Mouse (Mus musculus): ENCODE data around the gene Wfdc11. TPM values are rescaled to one million over a fixed set of nuclear protein-coding genes. Genes with fewer than 3 reads are reported as not detected.
A peak's percentile ranks its signal among the peaks of the same experiment; 100 is the strongest.

Wfdc11 gene
- polyA plus RNA-seq, 1 experiment from 2014 or later = not detected

- ATAC-seq (replicated peaks; ENCODE audit: insufficient number of reproducible peaks, insufficient read depth, low FRiP score, low read depth) = peak; percentile 60; the same call in 1 of the 2 replicates
- WGBS = 15% methylated on average over 19 of the region's 19 CpGs
- H3K9ac ChIP-seq = no peak overlapping the region
Observed at GRCm38 (mm10) chr2:164678848-164679625, 5.2 kb upstream of the Wfdc11 start.

GRCm38 (mm10) chr2:164676916-164677685 lies 3.2 kb upstream of the Wfdc11 start:
- peaks cover 5% of the 10 kb centered on the region; the same call in 1 of the 2 replicates for H3K4me1 ChIP-seq (replicated peaks)
- no peaks in the 10 kb centered on the region for H3K36me3 ChIP-seq
- H3K9ac ChIP-seq = no peak overlapping the region
- no peak overlapping the region for H3K4me3 ChIP-seq
- ATAC-seq (replicated peaks; ENCODE audit: insufficient number of reproducible peaks, insufficient read depth, low FRiP score, low read depth) = no peak
- H3K4me2 ChIP-seq = no peak overlapping the region
- no peak overlapping the region for H3K27ac ChIP-seq
- no peaks in the 10 kb centered on the region for H3K27me3 ChIP-seq
- no peaks in the 10 kb centered on the region for H3K9me3 ChIP-seq (replicated peaks)
- 72% methylated on average over 16 of the region's 16 CpGs for WGBS

More at GRCm38 (mm10) chr2:164678848-164679625, 5.2 kb upstream of the Wfdc11 start:
- Histone ChIP-seq H3K4me2 (peak overlapping the region; percentile 60), H3K27me3 (no peaks in the 10 kb centered on the region), H3K36me3 (no peaks in the 10 kb centered on the region), H3K4me3 (peak overlapping the region; percentile 35), H3K9me3 (replicated peaks) (no peaks in the 10 kb centered on the region), H3K4me1 (replicated peaks) (peaks cover 5% of the 10 kb centered on the region; the same call in 1 of the 2 replicates), H3K27ac (no peak overlapping the region)

GRCm38 (mm10) chr2:164676103-164676502 lies 2.2 kb upstream of the Wfdc11 start:
- 79% methylated on average over 7 of the region's 7 CpGs for WGBS

DNA sequence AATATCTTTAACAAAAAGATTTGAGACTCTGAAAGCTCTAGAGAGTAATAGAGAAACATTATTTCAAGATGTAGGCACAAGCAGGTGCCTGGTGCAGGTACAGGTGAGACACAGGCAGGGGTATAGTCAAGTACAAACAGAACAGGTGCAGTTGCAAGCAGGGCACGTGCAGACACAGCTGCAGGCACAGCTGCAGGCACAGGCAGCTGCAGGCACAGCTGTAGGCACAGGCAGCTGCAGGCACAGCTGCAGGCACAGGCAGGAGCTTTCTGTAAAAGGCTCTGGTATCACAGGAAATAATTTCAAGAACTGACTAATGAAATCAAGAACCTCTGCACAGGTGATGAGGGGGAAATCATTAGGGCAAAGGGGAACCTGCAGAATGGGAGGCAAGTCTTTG lies 2.9 kb downstream of the Wfdc11 start:
- H3K27ac ChIP-seq = no peak overlapping the region
- no peak overlapping the region for H3K9ac ChIP-seq
- H3K27me3 ChIP-seq = no peaks in the 10 kb centered on the region
- 26% methylated on average over 1 of the region's 1 CpGs for WGBS
- no peaks in the 10 kb centered on the region for H3K36me3 ChIP-seq
- H3K9me3 ChIP-seq (replicated peaks) = no peaks in the 10 kb centered on the region
- H3K4me3 ChIP-seq = no peak overlapping the region
- ATAC-seq (replicated peaks; ENCODE audit: insufficient number of reproducible peaks, insufficient read depth, low FRiP score, low read depth) = no peak
- no peaks in the 10 kb centered on the region for H3K4me1 ChIP-seq (replicated peaks)
- no peak overlapping the region for H3K4me2 ChIP-seq

More at GRCm38 (mm10) chr2:164676103-164676502, 2.2 kb upstream of the Wfdc11 start:
- H3K36me3 ChIP-seq = no peaks in the 10 kb centered on the region
- no peak overlapping the region for H3K4me2 ChIP-seq
- H3K9ac ChIP-seq = no peak overlapping the region
- no peak overlapping the region for H3K4me3 ChIP-seq
- H3K9me3 ChIP-seq (replicated peaks) = no peaks in the 10 kb centered on the region
- no peaks in the 10 kb centered on the region for H3K27me3 ChIP-seq
- H3K27ac ChIP-seq = no peak overlapping the region
- peaks cover 5% of the 10 kb centered on the region; the same call in 1 of the 2 replicates for H3K4me1 ChIP-seq (replicated peaks)
- ATAC-seq (replicated peaks; ENCODE audit: insufficient number of reproducible peaks, insufficient read depth, low FRiP score, low read depth) = no peak

- H3K4me1 ChIP-seq (replicated peaks) = no peaks in the 10 kb centered on the region
- H3K27me3 ChIP-seq = no peaks in the 10 kb centered on the region
- WGBS = 77% methylated on average over 5 of the region's 5 CpGs
- no peaks in the 10 kb centered on the region for H3K36me3 ChIP-seq
- H3K9ac ChIP-seq = no peak overlapping the region
- no peak overlapping the region for H3K4me3 ChIP-seq
- H3K27ac ChIP-seq = no peak overlapping the region
- no peaks in the 10 kb centered on the region for H3K9me3 ChIP-seq (replicated peaks)
- no peak for ATAC-seq (replicated peaks; ENCODE audit: insufficient number of reproducible peaks, insufficient read depth, low FRiP score, low read depth)
- no peak overlapping the region for H3K4me2 ChIP-seq
Observed at GRCm38 (mm10) chr2:164670261-164670660, 3.6 kb downstream of the Wfdc11 start.

- Histone ChIP-seq H3K4me3 (no peak overlapping the region), H3K4me2 (no peak overlapping the region), H3K9ac (no peak overlapping the region), H3K9me3 (replicated peaks) (no peaks in the 10 kb centered on the region), H3K27me3 (no peaks in the 10 kb centered on the region), H3K4me1 (replicated peaks) (no peaks in the 10 kb centered on the region), H3K36me3 (no peaks in the 10 kb centered on the region), H3K27ac (no peak overlapping the region)
- WGBS = 79% methylated on average over 7 of the region's 7 CpGs
- no peak for ATAC-seq (replicated peaks; ENCODE audit: insufficient number of reproducible peaks, insufficient read depth, low FRiP score, low read depth)
Observed at GRCm38 (mm10) chr2:164664851-164665250, 9.0 kb downstream of the Wfdc11 start.

DNA sequence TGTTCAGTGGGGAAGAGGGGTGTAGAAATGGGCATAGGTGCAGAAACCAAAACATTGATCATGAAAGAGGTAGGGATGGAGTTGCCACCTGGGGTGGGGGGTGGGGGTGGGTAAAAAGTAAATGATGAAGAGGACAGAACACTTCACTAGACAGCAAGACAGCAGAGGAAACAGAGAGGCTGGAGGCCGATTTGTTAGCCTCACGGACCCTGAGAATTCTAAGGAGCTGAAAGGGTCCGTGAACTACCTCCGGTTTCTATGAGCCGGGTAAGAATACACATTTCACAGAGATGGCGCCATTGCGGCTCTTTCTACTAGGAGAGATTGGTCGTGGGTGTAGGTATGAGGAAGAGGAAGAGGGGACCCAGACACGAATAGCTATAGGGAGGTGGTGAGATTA lies 17.4 kb downstream of the Wfdc11 start, which contains the start of gene Wfdc9:
Gene Wfdc9 (minus strand): TSS at position 101 of the 400 bp plus-strand sequence.
- Histone ChIP-seq H3K4me1 (replicated peaks) (no peaks in the 10 kb centered on the region), H3K4me2 (no peak within 1 kb of the TSS), H3K27ac (no peak within 1 kb of the TSS), H3K27me3 (0 out of 2 replicates have a peak, but pooled peaks cover 6% of the 10 kb centered on the region), H3K36me3 (no peaks in the 10 kb centered on the region), H3K4me3 (no peak within 1 kb of the TSS), H3K9me3 (replicated peaks) (no peaks in the 10 kb centered on the region), H3K9ac (no peak within 1 kb of the TSS)
- 77% methylated on average over 9 of the region's 9 CpGs for WGBS
- ATAC-seq (replicated peaks; ENCODE audit: insufficient number of reproducible peaks, insufficient read depth, low FRiP score, low read depth) = no peak

DNA sequence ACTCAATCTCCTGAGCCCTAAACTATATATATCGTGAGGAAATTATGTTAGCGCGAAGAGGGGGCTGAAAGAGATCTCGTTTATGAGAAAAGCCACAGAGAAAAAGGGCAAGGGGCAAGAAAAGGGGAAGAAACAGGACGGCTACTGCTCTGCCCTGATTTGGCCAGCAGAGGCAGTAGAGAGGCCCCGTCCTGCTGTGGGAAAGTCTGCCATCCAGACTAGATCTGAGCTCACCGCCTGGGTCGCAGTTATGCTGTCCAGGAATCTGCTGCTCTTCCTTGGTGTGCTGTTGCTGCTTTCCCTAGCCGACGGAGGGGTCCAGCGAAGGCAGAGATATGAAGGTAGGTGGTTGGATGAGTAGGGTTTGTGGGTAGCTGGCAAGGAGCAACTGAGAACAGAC lies 18.0 kb downstream of the Wfdc11 start, which contains the start of gene Wfdc10:
Gene Wfdc10 (plus strand): TSS at position 189 of the 400 bp plus-strand sequence.
- H3K4me3 ChIP-seq = no peak within 1 kb of the TSS
- H3K4me1 ChIP-seq (replicated peaks) = no peaks in the 10 kb centered on the region
- no peak for ATAC-seq (replicated peaks; ENCODE audit: insufficient number of reproducible peaks, insufficient read depth, low FRiP score, low read depth)
- H3K4me2 ChIP-seq = no peak within 1 kb of the TSS
- 0 out of 2 replicates have a peak, but pooled peaks cover 6% of the 10 kb centered on the region for H3K27me3 ChIP-seq
- H3K9ac ChIP-seq = no peak within 1 kb of the TSS
- no peaks in the 10 kb centered on the region for H3K36me3 ChIP-seq
- H3K9me3 ChIP-seq (replicated peaks) = no peaks in the 10 kb centered on the region
- WGBS = 16% methylated on average over 11 of the region's 11 CpGs
- no peak within 1 kb of the TSS for H3K27ac ChIP-seq

DNA sequence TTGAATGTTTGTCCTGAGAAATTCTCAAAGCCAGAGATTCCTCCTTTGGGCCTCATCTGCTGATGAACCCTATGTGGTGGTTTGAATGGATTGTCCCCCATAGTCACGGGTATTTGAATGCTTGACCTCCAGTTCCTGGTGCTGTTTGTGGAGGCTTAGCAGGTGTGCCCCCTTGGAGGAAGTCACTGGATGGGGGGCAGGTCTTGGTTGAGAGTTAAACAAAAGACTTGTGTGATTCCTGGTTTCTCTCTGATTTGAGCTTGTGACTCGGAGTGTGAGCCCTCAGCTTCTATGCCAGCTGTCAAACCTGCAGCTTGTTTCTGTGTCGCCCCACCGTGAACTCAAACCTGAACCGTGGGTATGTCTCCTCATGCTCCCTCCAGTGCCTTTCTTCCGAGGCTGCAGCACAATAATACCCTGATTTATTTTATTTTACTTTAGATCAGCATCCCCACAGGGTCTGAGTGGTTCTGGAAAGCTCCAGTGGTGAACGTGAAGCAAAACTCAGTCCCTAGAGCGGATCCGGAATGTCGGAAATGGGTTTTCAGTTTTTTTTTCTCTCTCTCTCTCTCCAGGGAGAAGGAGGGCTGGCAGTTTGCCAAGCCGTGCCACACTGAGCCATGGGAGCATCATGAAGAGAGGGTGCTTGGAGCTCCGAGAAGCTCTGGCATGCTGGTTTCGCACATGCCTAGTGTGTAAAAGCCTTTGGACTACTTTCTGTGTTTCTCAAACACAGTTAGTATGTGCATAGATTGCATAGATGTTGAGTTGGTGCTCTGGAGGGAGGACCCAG lies 31.8 kb downstream of the Wfdc11 start:
- Histone ChIP-seq H3K4me3 (no peak overlapping the region), H3K9me3 (replicated peaks) (no peaks in the 10 kb centered on the region), H3K27ac (no peak overlapping the region), H3K9ac (no peak overlapping the region), H3K27me3 (no peaks in the 10 kb centered on the region), H3K4me2 (no peak overlapping the region), H3K36me3 (no peaks in the 10 kb centered on the region), H3K4me1 (replicated peaks) (0 out of 2 replicates have a peak, but pooled peaks cover 2% of the 10 kb centered on the region)
- 69% methylated on average over 13 of the region's 13 CpGs for WGBS
- no peak for ATAC-seq (replicated peaks; ENCODE audit: insufficient number of reproducible peaks, insufficient read depth, low FRiP score, low read depth)

- 64% methylated on average over 7 of the region's 7 CpGs for WGBS
- Histone ChIP-seq H3K4me1 (replicated peaks) (0 out of 2 replicates have a peak, but pooled peaks cover 2% of the 10 kb centered on the region), H3K4me2 (no peak overlapping the region), H3K4me3 (no peak overlapping the region), H3K9ac (no peak overlapping the region), H3K9me3 (replicated peaks) (no peaks in the 10 kb centered on the region), H3K27ac (no peak overlapping the region), H3K27me3 (no peaks in the 10 kb centered on the region), H3K36me3 (no peaks in the 10 kb centered on the region)
- no peak for ATAC-seq (replicated peaks; ENCODE audit: insufficient number of reproducible peaks, insufficient read depth, low FRiP score, low read depth)
Observed at GRCm38 (mm10) chr2:164641129-164641528, 32.8 kb downstream of the Wfdc11 start.

GRCm38 (mm10) chr2:164638696-164639095 lies 35.2 kb downstream of the Wfdc11 start, which contains the start of gene Wfdc16:
Wfdc16 (minus strand) TSS chr2:164638796.
- Histone ChIP-seq H3K9ac (no peak within 1 kb of the TSS), H3K36me3 (no peaks in the 10 kb centered on the region), H3K27me3 (no peaks in the 10 kb centered on the region), H3K27ac (no peak within 1 kb of the TSS), H3K4me2 (no peak within 1 kb of the TSS), H3K4me3 (no peak within 1 kb of the TSS), H3K9me3 (replicated peaks) (no peaks in the 10 kb centered on the region), H3K4me1 (replicated peaks) (0 out of 2 replicates have a peak, but pooled peaks cover 2% of the 10 kb centered on the region)
- no peak for ATAC-seq (replicated peaks; ENCODE audit: insufficient number of reproducible peaks, insufficient read depth, low FRiP score, low read depth)
- WGBS = 79% methylated on average over 3 of the region's 3 CpGs
